Mouse (Mus musculus): Measurements from ENCODE around the gene Clpx. TPM values are rescaled to one million over a fixed set of nuclear protein-coding genes. Genes with fewer than 3 reads are reported as not detected.
"Not testable (repeated sequence)": the region's sequence is repeated elsewhere in the genome, so short reads cannot be mapped to it uniquely, and the experiment has no call there.

The Clpx gene
- polyA plus RNA-seq, 1 experiment, result 31.5 TPM

- Histone ChIP-seq H3K9ac (ENCODE audit: low read depth, poor library complexity, severe bottlenecking) (no peak overlapping the region), H3K36me3 (ENCODE audit: control insufficient read depth, insufficient read depth, low read length, poor library complexity, severe bottlenecking) (no peaks in the 10 kb centered on the region), H3K27me3 (ENCODE audit: control insufficient read depth, insufficient read depth, low read length, poor library complexity, severe bottlenecking) (no peaks in the 10 kb centered on the region), H3K4me1 (ENCODE audit: control insufficient read depth, insufficient read depth, low read length) (peaks cover 4% of the 10 kb centered on the region), H3K9me3 (replicated peaks; ENCODE audit: control insufficient read depth, insufficient read depth, low read length, poor library complexity, severe bottlenecking) (no peaks in the 10 kb centered on the region), H3K27ac (ENCODE audit: insufficient read depth, low read length) (no peak overlapping the region), H3K4me3 (ENCODE audit: low read depth, low read length) (no peak overlapping the region)
- no peak for TF ChIP-seq POLR2A (IDR thresholded peaks at IDR 0.05; ENCODE audit: insufficient read depth, low read length)
- no peak for TF ChIP-seq EP300 (IDR thresholded peaks at IDR 0.05; ENCODE audit: insufficient read depth, low read depth, low read length)
- no peak for TF ChIP-seq CTCF (IDR thresholded peaks at IDR 0.05; ENCODE audit: low read depth, low read length)
Observed at GRCm38 (mm10) chr9:65273048-65273809, 20.8 kb upstream of the Clpx start.

- Histone ChIP-seq H3K27me3 (ENCODE audit: control insufficient read depth, insufficient read depth, low read length, poor library complexity, severe bottlenecking) (no peaks in the 10 kb centered on the region), H3K9me3 (replicated peaks; ENCODE audit: control insufficient read depth, insufficient read depth, low read length, poor library complexity, severe bottlenecking) (no peaks in the 10 kb centered on the region), H3K9ac (ENCODE audit: low read depth, poor library complexity, severe bottlenecking) (no peak overlapping the region)
Observed at GRCm38 (mm10) chr9:65273873-65274272, 20.2 kb upstream of the Clpx start.

GRCm38 (mm10) chr9:65274851-65275250 is 19.2 kb upstream of the Clpx start:
- not testable (repeated sequence) for H3K27ac ChIP-seq (ENCODE audit: insufficient read depth, low read length); H3K27me3 ChIP-seq (ENCODE audit: control insufficient read depth, insufficient read depth, low read length, poor library complexity, severe bottlenecking); H3K9ac ChIP-seq (ENCODE audit: low read depth, poor library complexity, severe bottlenecking); H3K4me3 ChIP-seq (ENCODE audit: low read depth, low read length); H3K4me1 ChIP-seq (ENCODE audit: control insufficient read depth, insufficient read depth, low read length); H3K9me3 ChIP-seq (replicated peaks; ENCODE audit: control insufficient read depth, insufficient read depth, low read length, poor library complexity, severe bottlenecking); H3K36me3 ChIP-seq (ENCODE audit: control insufficient read depth, insufficient read depth, low read length, poor library complexity, severe bottlenecking)

More at GRCm38 (mm10) chr9:65273873-65274272, 20.2 kb upstream of the Clpx start:
- TF ChIP-seq EP300 (IDR thresholded peaks at IDR 0.05; ENCODE audit: insufficient read depth, low read depth, low read length) (0 out of 2 replicates have a peak, but pooled peaks have one; percentile 3), POLR2A (IDR thresholded peaks at IDR 0.05; ENCODE audit: insufficient read depth, low read length) (no peak)
- Histone ChIP-seq H3K36me3 (ENCODE audit: control insufficient read depth, insufficient read depth, low read length, poor library complexity, severe bottlenecking) (no peaks in the 10 kb centered on the region), H3K4me1 (ENCODE audit: control insufficient read depth, insufficient read depth, low read length) (peaks cover 4% of the 10 kb centered on the region), H3K27ac (ENCODE audit: insufficient read depth, low read length) (no peak overlapping the region), H3K4me3 (ENCODE audit: low read depth, low read length) (no peak overlapping the region)

GRCm38 (mm10) chr9:65275810-65276530 is 18.1 kb upstream of the Clpx start:
- TF ChIP-seq CTCF (IDR thresholded peaks at IDR 0.05; ENCODE audit: low read depth, low read length), result no peak
- no peak for TF ChIP-seq EP300 (IDR thresholded peaks at IDR 0.05; ENCODE audit: insufficient read depth, low read depth, low read length)
- no peak for TF ChIP-seq POLR2A (IDR thresholded peaks at IDR 0.05; ENCODE audit: insufficient read depth, low read length)
- H3K4me3 ChIP-seq (ENCODE audit: low read depth, low read length), result no peak overlapping the region
- H3K9ac ChIP-seq (ENCODE audit: low read depth, poor library complexity, severe bottlenecking), result no peak overlapping the region
- H3K4me1 ChIP-seq (ENCODE audit: control insufficient read depth, insufficient read depth, low read length), result peaks cover 4% of the 10 kb centered on the region
- H3K27me3 ChIP-seq (ENCODE audit: control insufficient read depth, insufficient read depth, low read length, poor library complexity, severe bottlenecking), result no peaks in the 10 kb centered on the region
- no peaks in the 10 kb centered on the region for H3K9me3 ChIP-seq (replicated peaks; ENCODE audit: control insufficient read depth, insufficient read depth, low read length, poor library complexity, severe bottlenecking)
- no peaks in the 10 kb centered on the region for H3K36me3 ChIP-seq (ENCODE audit: control insufficient read depth, insufficient read depth, low read length, poor library complexity, severe bottlenecking)
- no peak overlapping the region for H3K27ac ChIP-seq (ENCODE audit: insufficient read depth, low read length)

GRCm38 (mm10) chr9:65281536-65282151 is 12.4 kb upstream of the Clpx start:
- H3K27me3 ChIP-seq (ENCODE audit: control insufficient read depth, insufficient read depth, low read length, poor library complexity, severe bottlenecking), result no peaks in the 10 kb centered on the region
- H3K9me3 ChIP-seq (replicated peaks; ENCODE audit: control insufficient read depth, insufficient read depth, low read length, poor library complexity, severe bottlenecking), result no peaks in the 10 kb centered on the region
- H3K4me1 ChIP-seq (ENCODE audit: control insufficient read depth, insufficient read depth, low read length), result no peaks in the 10 kb centered on the region
- TF ChIP-seq EP300 (IDR thresholded peaks at IDR 0.05; ENCODE audit: insufficient read depth, low read depth, low read length), result no peak
- no peak for TF ChIP-seq CTCF (IDR thresholded peaks at IDR 0.05; ENCODE audit: low read depth, low read length)
- no peak for TF ChIP-seq POLR2A (IDR thresholded peaks at IDR 0.05; ENCODE audit: insufficient read depth, low read length)
- no peaks in the 10 kb centered on the region for H3K36me3 ChIP-seq (ENCODE audit: control insufficient read depth, insufficient read depth, low read length, poor library complexity, severe bottlenecking)
- H3K4me3 ChIP-seq (ENCODE audit: low read depth, low read length), result no peak overlapping the region
- no peak overlapping the region for H3K9ac ChIP-seq (ENCODE audit: low read depth, poor library complexity, severe bottlenecking)
- no peak overlapping the region for H3K27ac ChIP-seq (ENCODE audit: insufficient read depth, low read length)

- Histone ChIP-seq H3K9ac (ENCODE audit: low read depth, poor library complexity, severe bottlenecking) (no peak overlapping the region), H3K36me3 (ENCODE audit: control insufficient read depth, insufficient read depth, low read length, poor library complexity, severe bottlenecking) (no peaks in the 10 kb centered on the region), H3K4me3 (ENCODE audit: low read depth, low read length) (no peak overlapping the region), H3K27ac (ENCODE audit: insufficient read depth, low read length) (no peak overlapping the region), H3K27me3 (ENCODE audit: control insufficient read depth, insufficient read depth, low read length, poor library complexity, severe bottlenecking) (no peaks in the 10 kb centered on the region), H3K4me1 (ENCODE audit: control insufficient read depth, insufficient read depth, low read length) (no peaks in the 10 kb centered on the region), H3K9me3 (replicated peaks; ENCODE audit: control insufficient read depth, insufficient read depth, low read length, poor library complexity, severe bottlenecking) (no peaks in the 10 kb centered on the region)
- TF ChIP-seq EP300 (IDR thresholded peaks at IDR 0.05; ENCODE audit: insufficient read depth, low read depth, low read length) (no peak), POLR2A (IDR thresholded peaks at IDR 0.05; ENCODE audit: insufficient read depth, low read length) (no peak)
Observed at GRCm38 (mm10) chr9:65283301-65283700, 10.8 kb upstream of the Clpx start.

- not testable (repeated sequence) for H3K36me3 ChIP-seq (ENCODE audit: control insufficient read depth, insufficient read depth, low read length, poor library complexity, severe bottlenecking); H3K4me1 ChIP-seq (ENCODE audit: control insufficient read depth, insufficient read depth, low read length); H3K9me3 ChIP-seq (replicated peaks; ENCODE audit: control insufficient read depth, insufficient read depth, low read length, poor library complexity, severe bottlenecking); H3K9ac ChIP-seq (ENCODE audit: low read depth, poor library complexity, severe bottlenecking); H3K27me3 ChIP-seq (ENCODE audit: control insufficient read depth, insufficient read depth, low read length, poor library complexity, severe bottlenecking); H3K4me3 ChIP-seq (ENCODE audit: low read depth, low read length); H3K27ac ChIP-seq (ENCODE audit: insufficient read depth, low read length)
Observed at GRCm38 (mm10) chr9:65288252-65288651, 5.8 kb upstream of the Clpx start.

Data from ES-Bruce4 (cell line).